Mouse (Mus musculus) neutrophil, adult 5-6 weeks (primary cell): ENCODE measurements around the gene Ybx2. TPM values are rescaled to one million over a fixed set of nuclear protein-coding genes. Genes with fewer than 3 reads are reported as not detected.
A peak's percentile ranks its signal among the peaks of the same experiment; 100 is the strongest.

Experiments
- ATAC-seq: fragments of 151-379, 151-347 bp; 2 replicates; pipeline ENCODE4 v1.8.0; 2017; ENCODE audit warnings: mild to moderate bottlenecking, moderate TSS enrichment; ENCODE audit not compliant: insufficient number of reproducible peaks, poor library complexity, low FRiP score, severe bottlenecking; ENCODE audit errors: extremely low read depth
- total RNA-seq: library from RNA; stranded (forward); fragments of 200-1000 nt; gene quantifications from 2 replicates; pipeline ENCODE4 v1.2.3, GENCODE M21; 2017

Gene Ybx2
- total RNA-seq, 1 experiment from 2014 or later: not detected

DNA sequence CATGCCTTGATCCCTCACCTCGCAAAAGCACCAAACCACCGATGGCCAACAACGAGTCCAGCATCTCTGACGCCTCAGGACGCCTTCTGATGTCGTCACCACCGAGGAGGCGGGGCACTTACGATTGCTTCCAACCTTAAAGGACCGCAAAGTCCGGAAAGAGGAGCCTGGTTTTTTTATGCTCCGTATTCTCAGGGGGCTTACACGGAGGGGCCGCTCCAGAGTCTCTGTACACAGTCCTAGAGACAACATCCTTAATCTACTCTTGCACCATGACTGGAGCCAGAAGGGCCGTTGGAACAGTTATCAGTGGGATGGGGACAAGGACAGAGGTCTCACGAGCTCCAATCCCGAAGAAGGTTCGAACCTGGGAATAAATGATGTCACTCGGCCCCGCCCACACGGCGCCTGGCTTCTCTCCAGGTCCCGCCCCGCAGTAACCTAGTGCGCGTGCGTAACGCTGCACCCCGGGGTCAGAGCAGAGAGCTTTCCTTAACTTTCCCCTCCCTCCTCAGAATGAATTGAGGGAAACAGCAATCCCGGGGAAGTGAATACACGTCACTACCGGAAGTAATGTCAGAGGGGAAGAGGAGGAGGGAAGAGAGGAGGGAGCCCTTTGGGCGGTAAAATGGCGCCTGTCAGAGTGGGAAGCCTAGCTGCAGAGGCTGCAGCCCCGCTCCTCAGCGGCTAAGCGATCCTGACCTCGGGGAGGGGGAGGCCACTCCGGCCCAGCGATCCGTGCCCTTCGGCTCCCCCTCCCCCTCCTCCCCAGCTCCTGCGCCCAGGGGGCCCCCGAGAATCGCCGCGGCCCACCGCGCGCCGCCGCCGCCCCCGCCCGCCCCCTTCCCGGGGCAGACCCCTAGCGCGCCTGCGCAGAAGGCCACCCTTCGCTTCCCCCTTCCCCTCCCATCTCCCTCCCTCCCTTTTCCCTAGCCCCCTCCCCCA lies 44.9 kb downstream of the Ybx2 start:
- ATAC-seq: peak; percentile 80

DNA sequence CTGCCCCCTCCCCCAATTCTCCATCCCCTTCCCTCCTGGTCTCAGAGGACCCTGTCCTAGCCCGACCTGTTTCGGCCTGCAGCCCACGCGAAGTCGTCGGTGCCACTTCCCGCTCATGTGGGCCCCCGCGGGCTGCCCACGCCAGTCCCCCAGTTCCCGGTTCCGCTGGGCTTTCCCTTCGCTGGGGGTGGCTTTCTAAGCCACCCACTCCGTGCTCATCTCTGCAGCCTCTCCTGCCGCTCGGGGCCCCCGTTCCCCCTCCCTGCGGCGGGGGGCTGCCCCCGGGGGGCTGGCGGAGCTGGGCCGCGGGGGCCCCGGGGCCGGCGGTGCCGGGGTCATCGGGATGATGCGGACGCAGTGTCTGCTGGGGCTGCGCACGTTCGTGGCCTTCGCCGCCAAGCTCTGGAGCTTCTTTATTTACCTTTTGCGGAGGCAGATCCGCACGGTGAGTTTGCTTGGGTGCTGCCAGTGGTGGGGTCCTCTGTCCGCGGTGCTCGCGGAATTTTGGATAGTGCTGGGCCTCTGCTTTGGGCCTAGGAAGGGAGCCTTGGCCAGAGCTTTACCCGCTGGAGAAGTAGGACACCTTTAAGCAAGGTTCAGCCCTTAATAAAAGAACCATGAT lies 45.7 kb downstream of the Ybx2 start, which contains the start of gene Ctdnep1:
Gene Ctdnep1 (plus strand): TSS at position 16 of the 622 bp plus-strand sequence.
- no peak for ATAC-seq

DNA sequence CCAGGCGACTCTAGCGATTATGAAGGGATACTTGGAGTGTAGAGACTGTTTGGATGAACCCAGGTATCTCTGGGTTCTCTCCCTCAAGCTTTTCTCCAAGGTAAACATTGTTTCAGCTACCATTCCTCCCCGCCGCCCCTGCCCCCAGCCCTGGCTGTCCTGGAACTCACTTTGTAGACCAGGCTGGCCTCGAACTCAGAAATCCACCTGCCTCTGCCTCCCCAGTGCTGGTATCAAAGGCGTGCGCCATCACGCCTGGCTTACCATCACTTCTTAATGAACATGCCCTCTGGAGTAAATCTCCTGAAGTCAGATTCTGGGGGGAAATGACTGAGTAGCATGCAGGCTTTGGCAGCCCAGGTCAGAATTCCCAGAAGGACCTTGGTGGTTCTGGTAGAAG lies 46.6 kb downstream of the Ybx2 start, which contains the start of gene Elp5:
Gene Elp5 (minus strand): TSS at position 293 of the 400 bp plus-strand sequence.
- ATAC-seq: no peak

DNA sequence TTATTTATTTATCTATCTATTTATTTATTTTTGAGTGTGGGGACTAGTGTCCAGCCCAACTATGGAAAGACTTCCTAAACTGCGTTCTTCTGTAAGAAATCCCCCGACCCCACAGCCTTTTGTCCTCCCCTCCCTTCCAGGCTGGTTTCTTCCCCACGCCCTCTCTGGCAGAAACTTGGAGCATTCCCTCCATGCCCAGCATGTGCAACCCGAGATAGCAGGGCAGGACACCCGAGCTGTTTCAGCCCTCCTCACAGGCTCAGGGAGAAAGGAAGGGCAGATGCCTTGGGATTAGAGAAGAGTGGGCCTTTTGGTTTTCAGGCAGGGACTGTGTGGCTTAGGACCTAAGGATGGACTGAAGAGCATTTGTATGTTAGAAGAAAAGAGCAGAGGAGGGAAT lies 47.3 kb downstream of the Ybx2 start:
- ATAC-seq: no peak

DNA sequence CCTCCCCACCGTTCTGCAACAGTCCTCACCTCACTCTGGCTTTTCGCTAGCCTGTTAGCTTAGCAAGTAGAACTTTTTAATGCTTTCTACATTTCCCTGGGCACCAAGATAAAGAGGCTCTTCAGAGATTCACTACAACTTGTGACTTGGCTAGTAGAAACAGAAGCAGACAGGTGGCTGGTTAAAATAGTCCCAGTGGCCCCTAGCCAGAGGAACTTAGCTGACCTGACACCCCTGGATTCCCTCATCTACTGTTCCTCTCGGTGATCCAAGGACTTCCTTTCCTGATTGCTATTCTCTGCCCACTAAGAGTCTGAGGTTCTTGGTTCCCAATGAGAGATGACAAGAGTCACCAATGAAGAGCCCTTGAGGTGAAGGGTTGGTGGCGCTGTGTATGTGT lies 47.8 kb downstream of the Ybx2 start:
- ATAC-seq: no peak

DNA sequence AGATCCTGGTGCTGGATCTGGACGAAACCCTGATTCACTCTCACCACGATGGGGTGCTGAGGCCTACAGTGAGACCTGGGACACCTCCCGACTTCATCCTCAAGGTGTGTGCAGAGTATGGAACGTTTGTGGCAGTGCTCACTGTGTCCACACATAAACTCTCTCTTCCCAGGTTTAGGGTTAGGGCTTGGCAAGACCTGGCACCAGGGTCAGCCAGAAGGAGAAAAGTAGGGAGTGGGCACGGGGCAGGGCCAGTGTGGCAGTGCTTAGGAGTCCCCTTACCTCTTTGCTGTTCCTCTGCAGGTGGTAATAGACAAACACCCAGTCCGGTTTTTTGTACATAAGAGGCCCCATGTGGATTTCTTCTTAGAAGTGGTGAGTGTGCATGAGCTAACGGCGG lies 48.8 kb downstream of the Ybx2 start:
- no peak for ATAC-seq

DNA sequence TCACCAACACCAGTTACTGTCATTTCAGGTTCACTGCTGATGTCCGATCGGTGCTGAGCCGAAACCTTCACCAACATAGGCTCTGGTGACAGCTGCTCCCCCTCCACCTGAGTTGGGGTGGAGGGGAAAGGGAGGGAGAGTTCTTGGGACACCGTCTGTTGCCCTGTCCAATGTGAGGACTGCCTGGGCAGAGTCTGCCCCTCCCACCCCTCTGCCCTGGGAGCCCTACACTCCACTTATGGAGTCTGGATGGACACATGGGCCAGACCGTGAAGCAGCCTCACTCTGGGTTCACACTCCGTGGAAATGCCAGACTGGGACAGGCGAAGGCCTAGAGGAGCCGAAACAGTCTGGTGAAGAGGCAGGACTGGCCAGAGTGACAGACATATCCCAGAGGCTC lies 54.4 kb downstream of the Ybx2 start:
- ATAC-seq: no peak

Other genes starting within 250 kb of the Ybx2 start
- gene Tnfsf12, start 239.9 kb upstream of the Ybx2 start, total RNA-seq: 0.70 and 0.74 TPM in 2 replicates
- gene Tnfsfm13, start 239.7 kb upstream of the Ybx2 start, total RNA-seq: 0.58 and 0.86 TPM in 2 replicates
- gene Polr2a, start 177.2 kb upstream of the Ybx2 start, total RNA-seq: 40.2 and 59.4 TPM in 2 replicates
- gene Slc35g3, start 173.8 kb upstream of the Ybx2 start, total RNA-seq: not detected in 2 replicates
- gene Zbtb4, start 169.9 kb upstream of the Ybx2 start, total RNA-seq: 22.0 and 27.8 TPM in 2 replicates
- gene Chrnb1, start 139.9 kb upstream of the Ybx2 start, total RNA-seq: 3.5 and 5.3 TPM in 2 replicates
- gene Fgf11, start 133.9 kb upstream of the Ybx2 start, total RNA-seq: not detected in 2 replicates
- 0.58 TPM in 1 of 2 replicates, not detected in the other for gene Tmem102, start 130.2 kb upstream of the Ybx2 start, total RNA-seq
- gene Gm39566, start 120.5 kb upstream of the Ybx2 start, total RNA-seq: not detected in 2 replicates
- 0.47 TPM in 1 of 2 replicates, not detected in the other for gene Spem2, start 117.3 kb upstream of the Ybx2 start, total RNA-seq
- not detected in 2 replicates for gene Spem1, start 113.6 kb upstream of the Ybx2 start, total RNA-seq
- gene Nlgn2, start 98.0 kb upstream of the Ybx2 start, total RNA-seq: 0.12 TPM in 1 of 2 replicates, not detected in the other
- gene Tmem256, start 97.3 kb upstream of the Ybx2 start, total RNA-seq: 9.1 and 13.3 TPM in 2 replicates
- gene Plscr3, start 89.4 kb upstream of the Ybx2 start, total RNA-seq: 4.4 and 5.0 TPM in 2 replicates
- not detected in 2 replicates for gene Tnk1, start 77.1 kb upstream of the Ybx2 start, total RNA-seq
- gene Tmem95, start 57.8 kb upstream of the Ybx2 start, total RNA-seq: not detected in 2 replicates
- gene Kctd11, start 54.4 kb upstream of the Ybx2 start, total RNA-seq: 9.0 and 9.5 TPM in 2 replicates
- gene Acap1, start 40.3 kb upstream of the Ybx2 start, total RNA-seq: 245 and 247 TPM in 2 replicates
- gene 2810408A11Rik, start 34.8 kb upstream of the Ybx2 start, total RNA-seq: 2.8 and 3.8 TPM in 2 replicates
- 64.1 and 71.1 TPM in 2 replicates for gene Neurl4, start 34.7 kb upstream of the Ybx2 start, total RNA-seq
- gene Gps2, start 21.9 kb upstream of the Ybx2 start, total RNA-seq: 103 TPM in 2 replicates
- gene Eif5a, start 13.8 kb upstream of the Ybx2 start, total RNA-seq: 155 and 165 TPM in 2 replicates
- not detected in 2 replicates for gene Slc2a4, start 12.4 kb downstream of the Ybx2 start, total RNA-seq
- gene Cldn7, start 29.0 kb downstream of the Ybx2 start, total RNA-seq: 0.47 TPM in 1 of 2 replicates, not detected in the other
- 31.4 and 42.8 TPM in 2 replicates for gene Ctdnep1, start 45.4 kb downstream of the Ybx2 start, total RNA-seq
- gene Elp5, start 46.7 kb downstream of the Ybx2 start, total RNA-seq: 21.6 and 23.2 TPM in 2 replicates
- 397 and 455 TPM in 2 replicates for gene Gabarap, start 55.3 kb downstream of the Ybx2 start, total RNA-seq
- gene Phf23, start 60.0 kb downstream of the Ybx2 start, total RNA-seq: 74.4 and 80.3 TPM in 2 replicates
- gene Dvl2, start 64.8 kb downstream of the Ybx2 start, total RNA-seq: 41.0 and 41.7 TPM in 2 replicates
- gene Acadvl, start 79.6 kb downstream of the Ybx2 start, total RNA-seq: 45.2 and 46.7 TPM in 2 replicates
- 2.4 and 2.9 TPM in 2 replicates for gene Dlg4, start 81.1 kb downstream of the Ybx2 start, total RNA-seq
- gene Asgr1, start 118.3 kb downstream of the Ybx2 start, total RNA-seq: not detected in 2 replicates
- gene Asgr2, start 156.8 kb downstream of the Ybx2 start, total RNA-seq: not detected in 2 replicates
- gene Mgl2, start 194.5 kb downstream of the Ybx2 start, total RNA-seq: not detected in 2 replicates
- 2.6 and 3.6 TPM in 2 replicates for gene Clec10a, start 220.4 kb downstream of the Ybx2 start, total RNA-seq